Mouse (Mus musculus): ENCODE measurements around the gene Rabgap1l. TPM values are rescaled to one million over a fixed set of nuclear protein-coding genes. Genes with fewer than 3 reads are reported as not detected.

Rabgap1l gene
- polyA plus RNA-seq, 1 experiment from 2014 or later: 26.4 TPM

MicroRNAs within 50 kb of the gene (microRNA counts, 519-probe panel; counts per million panel counts)
- microRNA mmu-miR-1927: 51.3 counts per million

Small RNA genes within 50 kb of the gene (microRNA-seq; reads per million reads assigned to microRNA genes)
- gene Mir1927: 4.7 reads per million, percentile 14 among the genes with 10 or more reads in this experiment

Other genes with a start within 250 kb of the Rabgap1l start
- gene Rc3h1, start 113.2 kb upstream of the Rabgap1l start, polyA plus RNA-seq (2015; fragmentation: Nextera tagmentation; extraction: Ambion mirVana): 8.0 and 9.4 TPM in 2 replicates
- gene Serpinc1, start 185.4 kb upstream of the Rabgap1l start, polyA plus RNA-seq (2015; fragmentation: Nextera tagmentation; extraction: Ambion mirVana): 3.7 and 3.9 TPM in 2 replicates
- 10.7 and 11.5 TPM in 2 replicates for gene Zbtb37, start 241.6 kb upstream of the Rabgap1l start, polyA plus RNA-seq (2015; fragmentation: Nextera tagmentation; extraction: Ambion mirVana)

Measured in hindbrain, embryonic 13.5 days (tissue).